Mouse (Mus musculus) intestine, embryonic 16.5 days (tissue): ENCODE data around the gene Cdyl2. TPM values are rescaled to one million over a fixed set of nuclear protein-coding genes. Genes with fewer than 3 reads are reported as not detected.

Experiments used
- ATAC-seq: fragments of 200-750 bp; cut with Nextera tagmentation; 2 replicates; pipeline ENCODE4 v1.8.0; 2017; ENCODE audit warnings: moderate TSS enrichment, moderate library complexity
- H3K27ac ChIP-seq: fragments of 300-500 bp; sonication (generic); 2 replicates; pipeline ENCODE4 v1.5.1; 2014; ENCODE audit warnings: mild to moderate bottlenecking, low read length
- H3K27me3 ChIP-seq: fragments of 300-500 bp; sonication (generic); replicated peaks from 2 replicates; pipeline ENCODE4 v1.6.1; 2014; ENCODE audit warnings: low read length, control low read depth, mixed read lengths; ENCODE audit not compliant: control insufficient read depth, insufficient read depth
- H3K36me3 ChIP-seq: fragments of 300-500 bp; sonication (generic); 2 replicates; pipeline ENCODE4 v1.6.1; 2014; ENCODE audit warnings: low read length, control low read depth; ENCODE audit not compliant: control insufficient read depth, insufficient read depth
- H3K4me1 ChIP-seq: fragments of 300-500 bp; sonication (generic); 2 replicates; pipeline ENCODE4 v1.6.1; 2014; ENCODE audit warnings: low read length, control low read depth, mixed read lengths; ENCODE audit not compliant: control insufficient read depth, insufficient read depth
- H3K4me2 ChIP-seq: fragments of 300-500 bp; sonication (generic); 2 replicates; pipeline ENCODE4 v1.6.1; 2014; ENCODE audit warnings: low read depth, low read length, control low read depth
- H3K4me3 ChIP-seq: fragments of 300-500 bp; sonication (generic); 2 replicates; pipeline ENCODE4 v1.5.1; 2014; ENCODE audit warnings: mild to moderate bottlenecking, low read length
- H3K9ac ChIP-seq: fragments of 300-500 bp; sonication (generic); 2 replicates; pipeline ENCODE4 v1.6.1; 2014; ENCODE audit warnings: low read depth, low read length
- H3K9me3 ChIP-seq: fragments of 300-500 bp; sonication (generic); 2 replicates; pipeline ENCODE4 v1.6.1; 2016; ENCODE audit warnings: low read length, control low read depth; ENCODE audit not compliant: control insufficient read depth
- WGBS: fragments of 180-500 bp; shearing (Covaris S2); extraction: QIAGEN DNeasy Blood & Tissue Kit; methylation state at CpG from one replicate; pipeline ENCODE4 v1.1.7; 2014; 5-methylcytosine and 5-hydroxymethylcytosine counted together
- polyA plus RNA-seq: library from polyadenylated mRNA; unstranded; fragments of >200 nt; fragmentation: Nextera tagmentation; extraction: Ambion mirVana; gene quantifications from 2 replicates; pipeline ENCODE4 v1.2.1, GENCODE M21; 2015

Gene Cdyl2
- polyA plus RNA-seq, 1 experiment from 2014 or later = 4.3 TPM

- Histone ChIP-seq H3K36me3 (no peaks in the 10 kb centered on the region), H3K9me3 (no peaks in the 10 kb centered on the region), H3K4me1 (no peaks in the 10 kb centered on the region), H3K27ac (no peak overlapping the region), H3K9ac (no peak overlapping the region), H3K4me2 (no peak overlapping the region), H3K4me3 (no peak overlapping the region), H3K27me3 (no peaks in the 10 kb centered on the region)
- no peak for ATAC-seq
- WGBS = 91% methylated on average over 1 of the region's 1 CpGs
These were observed 56.6 kb downstream of the Cdyl2 start for GRCm38 (mm10) chr8:116676174-116676573.

GRCm38 (mm10) chr8:116673966-116674805, 58.6 kb downstream of the Cdyl2 start:
- ATAC-seq = no peak
- WGBS = 68% methylated on average over 10 of the region's 10 CpGs

GRCm38 (mm10) chr8:116673493-116673892, 59.3 kb downstream of the Cdyl2 start:
- no peak for ATAC-seq
- H3K4me1 ChIP-seq = no peaks in the 10 kb centered on the region
- no peaks in the 10 kb centered on the region for H3K9me3 ChIP-seq
- WGBS = 83% methylated on average over 8 of the region's 8 CpGs
- no peaks in the 10 kb centered on the region for H3K36me3 ChIP-seq
- no peak overlapping the region for H3K27ac ChIP-seq
- H3K4me3 ChIP-seq = no peak overlapping the region
- no peaks in the 10 kb centered on the region for H3K27me3 ChIP-seq
- H3K9ac ChIP-seq = no peak overlapping the region
- no peak overlapping the region for H3K4me2 ChIP-seq

More at GRCm38 (mm10) chr8:116673966-116674805, 58.6 kb downstream of the Cdyl2 start:
- no peaks in the 10 kb centered on the region for H3K4me1 ChIP-seq
- no peaks in the 10 kb centered on the region for H3K9me3 ChIP-seq
- H3K27me3 ChIP-seq = no peaks in the 10 kb centered on the region
- H3K4me3 ChIP-seq = no peak overlapping the region
- H3K9ac ChIP-seq = no peak overlapping the region
- no peaks in the 10 kb centered on the region for H3K36me3 ChIP-seq
- H3K4me2 ChIP-seq = no peak overlapping the region
- H3K27ac ChIP-seq = no peak overlapping the region

GRCm38 (mm10) chr8:116673052-116673451, 59.7 kb downstream of the Cdyl2 start:
- no peaks in the 10 kb centered on the region for H3K4me1 ChIP-seq
- WGBS = 89% methylated on average over 4 of the region's 4 CpGs
- no peaks in the 10 kb centered on the region for H3K9me3 ChIP-seq
- H3K36me3 ChIP-seq = no peaks in the 10 kb centered on the region
- H3K27me3 ChIP-seq = no peaks in the 10 kb centered on the region
- no peak overlapping the region for H3K4me3 ChIP-seq
- no peak for ATAC-seq
- no peak overlapping the region for H3K9ac ChIP-seq
- H3K4me2 ChIP-seq = no peak overlapping the region
- no peak overlapping the region for H3K27ac ChIP-seq

GRCm38 (mm10) chr8:116671543-116671942, 61.2 kb downstream of the Cdyl2 start:
- 62% methylated on average over 5 of the region's 5 CpGs for WGBS
- Histone ChIP-seq H3K36me3 (no peaks in the 10 kb centered on the region), H3K27ac (no peak overlapping the region), H3K9me3 (no peaks in the 10 kb centered on the region), H3K4me1 (no peaks in the 10 kb centered on the region), H3K4me3 (no peak overlapping the region), H3K27me3 (no peaks in the 10 kb centered on the region), H3K9ac (no peak overlapping the region), H3K4me2 (no peak overlapping the region)
- no peak for ATAC-seq

GRCm38 (mm10) chr8:116670604-116671003, 62.2 kb downstream of the Cdyl2 start:
- Histone ChIP-seq H3K4me2 (no peak overlapping the region), H3K36me3 (no peaks in the 10 kb centered on the region), H3K4me1 (no peaks in the 10 kb centered on the region), H3K9me3 (no peaks in the 10 kb centered on the region), H3K4me3 (no peak overlapping the region), H3K9ac (no peak overlapping the region), H3K27ac (no peak overlapping the region), H3K27me3 (no peaks in the 10 kb centered on the region)
- ATAC-seq = no peak
- WGBS = 86% methylated on average over 7 of the region's 7 CpGs

GRCm38 (mm10) chr8:116668977-116669376, 63.8 kb downstream of the Cdyl2 start:
- ATAC-seq = no peak
- WGBS = 95% methylated on average over 7 of the region's 7 CpGs
- no peak overlapping the region for H3K27ac ChIP-seq

GRCm38 (mm10) chr8:116666781-116667325, 65.9 kb downstream of the Cdyl2 start:
- H3K4me1 ChIP-seq = no peaks in the 10 kb centered on the region
- no peak overlapping the region for H3K9ac ChIP-seq
- no peak overlapping the region for H3K4me3 ChIP-seq
- no peak for ATAC-seq
- no peaks in the 10 kb centered on the region for H3K36me3 ChIP-seq
- H3K4me2 ChIP-seq = no peak overlapping the region
- H3K27me3 ChIP-seq = no peaks in the 10 kb centered on the region
- no peaks in the 10 kb centered on the region for H3K9me3 ChIP-seq
- no peak overlapping the region for H3K27ac ChIP-seq
- 74% methylated on average over 11 of the region's 11 CpGs for WGBS

More at GRCm38 (mm10) chr8:116668977-116669376, 63.8 kb downstream of the Cdyl2 start:
- H3K4me1 ChIP-seq = no peaks in the 10 kb centered on the region
- H3K9ac ChIP-seq = no peak overlapping the region
- H3K4me3 ChIP-seq = no peak overlapping the region
- no peaks in the 10 kb centered on the region for H3K27me3 ChIP-seq
- H3K36me3 ChIP-seq = no peaks in the 10 kb centered on the region
- H3K4me2 ChIP-seq = no peak overlapping the region
- H3K9me3 ChIP-seq = no peaks in the 10 kb centered on the region

- Histone ChIP-seq H3K36me3 (no peaks in the 10 kb centered on the region), H3K4me3 (no peak overlapping the region), H3K4me2 (no peak overlapping the region), H3K9me3 (no peaks in the 10 kb centered on the region), H3K9ac (no peak overlapping the region), H3K4me1 (no peaks in the 10 kb centered on the region), H3K27ac (no peak overlapping the region), H3K27me3 (no peaks in the 10 kb centered on the region)
- no peak for ATAC-seq
- 76% methylated on average over 1 of the region's 1 CpGs for WGBS
These were observed 71.3 kb downstream of the Cdyl2 start for GRCm38 (mm10) chr8:116661521-116661920.
